Mouse (Mus musculus) small intestine, adult 2 months (tissue): ENCODE data around the gene C2cd4c.

Source experiments
- CTCF ChIP-seq: fragments of 200-500 bp; IDR thresholded peaks from 2 replicates; pipeline ENCODE4 v1.5.1; 2012; ENCODE audit warnings: low read depth, mild to moderate bottlenecking, control low read depth, inconsistent platforms, low read length, moderate library complexity, mixed read lengths; ENCODE audit not compliant: insufficient replicate concordance, insufficient read length; ENCODE audit errors: extremely low read depth
- POLR2A ChIP-seq: fragments of 200-500 bp; IDR thresholded peaks from 2 replicates; pipeline ENCODE4 v1.6.1; 2012; ENCODE audit warnings: low read depth, mild to moderate bottlenecking, control low read depth, inconsistent platforms, low read length, moderate library complexity

GRCm38 (mm10) chr10:79574796-79575195 is 39.0 kb downstream of the C2cd4c start:
- TF ChIP-seq CTCF (no peak), POLR2A (no peak)
